Mouse (Mus musculus): Measurements from ENCODE around the gene Gm36864. TPM values are rescaled to one million over a fixed set of nuclear protein-coding genes. Genes with fewer than 3 reads are reported as not detected.
A peak's percentile ranks its signal among the peaks of the same experiment; 100 is the strongest.
"Not testable (repeated sequence)": the region's sequence is repeated elsewhere in the genome, so short reads cannot be mapped to it uniquely, and the experiment has no call there.

Gene Gm36864
- polyA plus RNA-seq, 1 experiment from 2014 or later, result not detected

DNA sequence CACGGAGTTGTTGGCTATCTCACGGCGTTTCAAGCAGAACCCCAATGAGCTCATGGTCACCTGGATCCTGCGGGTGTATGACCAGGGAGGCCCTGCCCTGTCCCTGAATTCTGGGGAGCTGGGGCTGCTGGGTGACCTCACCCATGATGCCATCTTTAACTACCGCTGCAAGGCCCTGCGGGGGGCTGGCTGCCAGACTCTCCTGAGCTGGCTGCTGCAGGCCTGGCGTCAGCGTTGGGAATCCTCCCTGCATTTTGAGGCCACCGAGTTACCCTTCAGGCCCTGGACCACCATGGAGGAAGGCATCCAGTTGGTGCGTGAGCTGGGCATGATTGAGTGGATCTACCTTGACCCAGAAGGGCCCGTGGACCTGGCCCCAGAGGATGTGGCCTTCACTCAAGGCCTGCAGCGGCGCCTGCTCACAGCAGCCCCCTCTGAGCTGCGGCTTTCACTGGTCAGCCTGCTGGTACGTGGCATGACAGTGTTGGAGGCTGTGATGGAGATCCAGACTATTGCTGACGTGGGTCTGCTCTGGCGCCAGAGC is 14.8 kb downstream of the Gm36864 start:
- not testable (repeated sequence) for H3K4me2 ChIP-seq (replicated peaks; ENCODE audit: low read depth, low read length); ATAC-seq (ENCODE audit: low FRiP score, low TSS enrichment); H3K27ac ChIP-seq (ENCODE audit: low read length); H3K4me3 ChIP-seq (ENCODE audit: low read length); H3K27me3 ChIP-seq (ENCODE audit: insufficient read depth, low read length); H3K9me3 ChIP-seq (ENCODE audit: low read length); H3K9ac ChIP-seq (replicated peaks; ENCODE audit: low read length)
- 90% methylated on average over 17 of the region's 17 CpGs for WGBS
- Histone ChIP-seq H3K36me3 (ENCODE audit: insufficient read depth, low read length) (peaks cover 49% of the 10 kb centered on the region), H3K4me1 (ENCODE audit: insufficient read depth, low read length) (peaks cover 20% of the 10 kb centered on the region)

- H3K4me1 ChIP-seq (ENCODE audit: insufficient read depth, low read length), result peaks cover 13% of the 10 kb centered on the region; the same call in 1 of the 2 replicates
- WGBS, result 66% methylated on average over 15 of the region's 15 CpGs
- no peak overlapping the region for H3K9ac ChIP-seq (replicated peaks; ENCODE audit: low read length)
- no peak overlapping the region for H3K4me2 ChIP-seq (replicated peaks; ENCODE audit: low read depth, low read length)
- H3K9me3 ChIP-seq (ENCODE audit: low read length), result no peaks in the 10 kb centered on the region
- H3K4me3 ChIP-seq (ENCODE audit: low read length), result no peak overlapping the region
- no peaks in the 10 kb centered on the region for H3K27me3 ChIP-seq (ENCODE audit: insufficient read depth, low read length)
- peaks cover 49% of the 10 kb centered on the region for H3K36me3 ChIP-seq (ENCODE audit: insufficient read depth, low read length)
- ATAC-seq (ENCODE audit: low FRiP score, low TSS enrichment), result no peak; the same call in 1 of the 2 replicates
- H3K27ac ChIP-seq (ENCODE audit: low read length), result no peak overlapping the region
These were observed 17.1 kb downstream of the Gm36864 start for GRCm38 (mm10) chr7:44253023-44253616.

DNA sequence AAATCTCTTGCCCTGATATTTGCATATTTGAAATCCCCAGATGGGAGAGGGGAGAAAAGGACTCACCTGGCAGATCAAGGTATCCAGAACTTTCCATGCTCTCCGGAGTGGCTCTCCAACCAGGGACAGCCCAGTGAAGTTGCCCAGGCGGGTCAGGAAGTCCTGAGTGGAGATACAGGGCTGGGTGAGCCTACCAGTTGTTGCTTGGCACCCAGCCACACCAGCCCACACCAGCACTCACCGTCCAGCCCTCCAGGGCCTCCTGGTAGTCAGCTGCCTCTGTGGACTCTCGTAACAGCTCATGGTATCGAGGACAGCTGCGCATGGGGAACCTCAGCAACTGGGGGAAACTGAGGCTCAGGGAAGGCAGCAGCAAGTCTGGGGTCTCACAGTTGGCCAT is 19.0 kb downstream of the Gm36864 start:
- Histone ChIP-seq H3K27me3 (ENCODE audit: insufficient read depth, low read length) (no peaks in the 10 kb centered on the region), H3K9me3 (ENCODE audit: low read length) (no peaks in the 10 kb centered on the region), H3K27ac (ENCODE audit: low read length) (no peak overlapping the region), H3K4me3 (ENCODE audit: low read length) (no peak overlapping the region), H3K9ac (replicated peaks; ENCODE audit: low read length) (no peak overlapping the region), H3K4me2 (replicated peaks; ENCODE audit: low read depth, low read length) (no peak overlapping the region), H3K4me1 (ENCODE audit: insufficient read depth, low read length) (no peaks in the 10 kb centered on the region), H3K36me3 (ENCODE audit: insufficient read depth, low read length) (peaks cover 32% of the 10 kb centered on the region)
- no peak for ATAC-seq (ENCODE audit: low FRiP score, low TSS enrichment)
- WGBS, result 70% methylated on average over 6 of the region's 6 CpGs

- peaks cover 18% of the 10 kb centered on the region for H3K36me3 ChIP-seq (ENCODE audit: insufficient read depth, low read length)
- 76% methylated on average over 4 of the region's 4 CpGs for WGBS
- no peak within 1 kb of the TSS for H3K9ac ChIP-seq (replicated peaks; ENCODE audit: low read length)
- H3K4me3 ChIP-seq (ENCODE audit: low read length), result no peak within 1 kb of the TSS
- H3K9me3 ChIP-seq (ENCODE audit: low read length), result no peaks in the 10 kb centered on the region
- no peak within 1 kb of the TSS for H3K4me2 ChIP-seq (replicated peaks; ENCODE audit: low read depth, low read length)
- H3K27ac ChIP-seq (ENCODE audit: low read length), result no peak within 1 kb of the TSS
- H3K27me3 ChIP-seq (ENCODE audit: insufficient read depth, low read length), result 0 out of 2 replicates have a peak, but pooled peaks cover 9% of the 10 kb centered on the region
- no peaks in the 10 kb centered on the region for H3K4me1 ChIP-seq (ENCODE audit: insufficient read depth, low read length)
- no peak for ATAC-seq (ENCODE audit: low FRiP score, low TSS enrichment)
These were observed 21.3 kb downstream of the Gm36864 start, which contains the start of gene Acp4 for GRCm38 (mm10) chr7:44257278-44257677. Gene Acp4, minus strand, starts transcription at chr7:44257378.

GRCm38 (mm10) chr7:44260410-44260809 is 24.4 kb downstream of the Gm36864 start:
- no peak overlapping the region for H3K4me2 ChIP-seq (replicated peaks; ENCODE audit: low read depth, low read length)
- H3K9me3 ChIP-seq (ENCODE audit: low read length), result no peaks in the 10 kb centered on the region
- no peak overlapping the region for H3K4me3 ChIP-seq (ENCODE audit: low read length)
- ATAC-seq (ENCODE audit: low FRiP score, low TSS enrichment), result no peak
- H3K4me1 ChIP-seq (ENCODE audit: insufficient read depth, low read length), result 0 out of 2 replicates have a peak, but pooled peaks cover 4% of the 10 kb centered on the region
- H3K36me3 ChIP-seq (ENCODE audit: insufficient read depth, low read length), result no peaks in the 10 kb centered on the region
- no peak overlapping the region for H3K27ac ChIP-seq (ENCODE audit: low read length)
- H3K27me3 ChIP-seq (ENCODE audit: insufficient read depth, low read length), result peaks cover 16% of the 10 kb centered on the region
- no peak overlapping the region for H3K9ac ChIP-seq (replicated peaks; ENCODE audit: low read length)
- WGBS, result 75% methylated on average over 6 of the region's 6 CpGs

DNA sequence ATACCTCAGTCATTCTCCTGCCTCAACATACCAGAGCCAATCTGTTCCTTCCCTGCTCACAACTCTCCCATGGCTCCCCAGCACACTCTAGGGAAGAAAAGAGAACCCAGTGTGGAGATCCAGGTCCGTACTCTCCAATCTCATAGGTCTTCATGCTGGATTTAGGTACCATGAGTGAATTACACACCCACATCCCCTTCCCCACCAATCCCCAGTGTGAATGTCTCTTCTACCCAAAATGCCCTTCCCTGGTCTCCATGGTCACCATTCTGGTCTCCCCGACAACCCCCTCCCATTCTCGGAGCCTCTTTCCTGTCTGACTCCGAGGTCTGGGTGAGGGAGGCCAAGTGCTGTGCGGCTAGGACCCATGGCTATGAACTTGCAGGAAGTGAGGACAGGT is 25.2 kb downstream of the Gm36864 start, which contains the start of gene Gm15517:
Gene Gm15517, plus strand, starts transcription at position 301 of the 400 bp plus-strand sequence.
- H3K9ac ChIP-seq (replicated peaks; ENCODE audit: low read length), result no peak within 1 kb of the TSS
- H3K4me3 ChIP-seq (ENCODE audit: low read length), result no peak within 1 kb of the TSS
- H3K27me3 ChIP-seq (ENCODE audit: insufficient read depth, low read length), result peaks cover 16% of the 10 kb centered on the region
- H3K27ac ChIP-seq (ENCODE audit: low read length), result no peak within 1 kb of the TSS
- no peaks in the 10 kb centered on the region for H3K36me3 ChIP-seq (ENCODE audit: insufficient read depth, low read length)
- WGBS, result 48% methylated on average over 5 of the region's 5 CpGs
- ATAC-seq (ENCODE audit: low FRiP score, low TSS enrichment), result no peak
- H3K4me1 ChIP-seq (ENCODE audit: insufficient read depth, low read length), result 0 out of 2 replicates have a peak, but pooled peaks cover 4% of the 10 kb centered on the region
- no peak within 1 kb of the TSS for H3K4me2 ChIP-seq (replicated peaks; ENCODE audit: low read depth, low read length)
- H3K9me3 ChIP-seq (ENCODE audit: low read length), result no peaks in the 10 kb centered on the region

DNA sequence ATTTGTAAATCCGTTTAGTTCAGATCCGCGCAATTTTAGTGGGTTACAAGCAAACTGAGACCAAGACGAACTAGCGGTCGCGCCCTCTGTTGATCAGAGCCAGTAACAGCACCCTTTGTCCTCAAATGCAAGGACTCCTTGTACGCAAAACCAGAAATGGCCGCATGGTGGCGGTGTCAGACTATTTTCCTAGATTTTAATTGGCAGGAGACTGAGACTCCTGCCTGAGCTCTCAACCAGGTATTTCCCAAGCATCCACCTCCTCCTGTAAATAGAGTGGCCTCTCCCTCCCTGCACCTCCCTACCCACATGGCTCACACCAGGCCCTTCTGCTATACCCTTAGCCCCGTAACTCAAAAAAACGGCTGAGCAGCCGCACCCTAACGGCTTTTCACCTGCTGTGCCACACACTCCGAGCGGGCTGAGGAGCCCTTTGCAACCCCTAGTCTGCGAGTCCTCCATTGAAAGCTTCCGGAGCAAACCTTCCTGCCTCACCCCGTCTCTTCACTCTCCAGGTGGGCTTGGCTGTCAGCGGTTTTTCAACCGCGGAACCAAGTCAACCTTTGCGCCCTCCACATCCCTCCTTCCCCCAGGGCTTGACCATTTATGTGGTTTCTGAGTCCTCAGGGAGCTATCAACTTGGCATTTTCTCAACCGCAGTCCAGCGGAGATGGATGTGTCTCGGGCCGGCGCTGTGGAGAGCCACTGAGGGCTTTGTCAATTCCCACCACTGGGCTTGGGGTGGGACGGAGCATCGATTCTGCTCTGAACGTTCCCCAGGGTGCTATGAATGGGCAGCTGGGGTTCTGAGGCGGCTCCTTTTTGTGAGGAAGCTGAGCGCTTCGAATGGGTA is 27.0 kb downstream of the Gm36864 start:
- H3K27me3 ChIP-seq (ENCODE audit: insufficient read depth, low read length), result peaks cover 16% of the 10 kb centered on the region
- peak; percentile 50 for ATAC-seq (ENCODE audit: low FRiP score, low TSS enrichment)
- peak overlapping the region; percentile 51 for H3K4me2 ChIP-seq (replicated peaks; ENCODE audit: low read depth, low read length)
- H3K36me3 ChIP-seq (ENCODE audit: insufficient read depth, low read length), result no peaks in the 10 kb centered on the region
- peak overlapping the region; percentile 25 for H3K4me3 ChIP-seq (ENCODE audit: low read length)
- no peaks in the 10 kb centered on the region for H3K9me3 ChIP-seq (ENCODE audit: low read length)
- 2% methylated on average over 34 of the region's 34 CpGs for WGBS
- no peak overlapping the region for H3K27ac ChIP-seq (ENCODE audit: low read length)
- H3K9ac ChIP-seq (replicated peaks; ENCODE audit: low read length), result 0 out of 2 replicates have a peak overlapping the region, but pooled peaks have one; percentile 20
- 0 out of 2 replicates have a peak, but pooled peaks cover 4% of the 10 kb centered on the region for H3K4me1 ChIP-seq (ENCODE audit: insufficient read depth, low read length)

- Histone ChIP-seq H3K27me3 (ENCODE audit: insufficient read depth, low read length) (peaks cover 7% of the 10 kb centered on the region), H3K4me2 (replicated peaks; ENCODE audit: low read depth, low read length) (no peak overlapping the region), H3K4me1 (ENCODE audit: insufficient read depth, low read length) (0 out of 2 replicates have a peak, but pooled peaks cover 2% of the 10 kb centered on the region), H3K9me3 (ENCODE audit: low read length) (no peaks in the 10 kb centered on the region), H3K27ac (ENCODE audit: low read length) (no peak overlapping the region), H3K9ac (replicated peaks; ENCODE audit: low read length) (no peak overlapping the region), H3K36me3 (ENCODE audit: insufficient read depth, low read length) (no peaks in the 10 kb centered on the region), H3K4me3 (ENCODE audit: low read length) (no peak overlapping the region)
- ATAC-seq (ENCODE audit: low FRiP score, low TSS enrichment), result no peak
- WGBS, result 80% methylated on average over 11 of the region's 11 CpGs
These were observed 32.1 kb downstream of the Gm36864 start for GRCm38 (mm10) chr7:44268117-44268516.

- ATAC-seq (ENCODE audit: low FRiP score, low TSS enrichment), result no peak
- Histone ChIP-seq H3K36me3 (ENCODE audit: insufficient read depth, low read length) (no peaks in the 10 kb centered on the region), H3K9ac (replicated peaks; ENCODE audit: low read length) (no peak overlapping the region), H3K4me2 (replicated peaks; ENCODE audit: low read depth, low read length) (no peak overlapping the region), H3K9me3 (ENCODE audit: low read length) (no peaks in the 10 kb centered on the region), H3K27ac (ENCODE audit: low read length) (no peak overlapping the region), H3K4me1 (ENCODE audit: insufficient read depth, low read length) (no peaks in the 10 kb centered on the region), H3K27me3 (ENCODE audit: insufficient read depth, low read length) (peaks cover 6% of the 10 kb centered on the region), H3K4me3 (ENCODE audit: low read length) (no peak overlapping the region)
- WGBS, result 86% methylated on average over 2 of the region's 2 CpGs
These were observed 33.4 kb downstream of the Gm36864 start for GRCm38 (mm10) chr7:44269397-44269796.
